Mouse (Mus musculus): ENCODE data around the gene Olfr944. TPM values are rescaled to one million over a fixed set of nuclear protein-coding genes. Genes with fewer than 3 reads are reported as not detected.

Olfr944 gene
- not detected in 2 replicates for polyA plus RNA-seq (2012; rRNA removed)

DNA sequence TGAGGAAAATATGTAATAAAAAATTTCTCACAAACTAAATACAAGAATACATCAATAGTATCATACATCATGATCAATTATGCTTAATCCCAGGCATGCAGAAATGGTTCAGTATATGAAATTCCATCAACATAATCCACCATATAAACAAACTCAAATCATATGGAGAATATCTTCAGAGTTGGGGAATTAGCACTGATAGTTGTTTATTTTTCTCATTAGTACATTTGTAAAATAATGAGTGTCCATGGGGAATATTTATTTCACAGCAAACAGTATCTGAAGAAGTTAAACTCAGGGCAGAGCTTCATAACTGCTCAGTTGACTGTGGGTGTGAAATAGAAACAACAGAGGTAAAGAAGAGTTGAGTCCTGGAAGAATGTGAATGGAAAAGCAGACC is at the start of gene Olfr944:
Olfr944 (plus strand) TSS at position 301 of the 400 bp plus-strand sequence.

DNA sequence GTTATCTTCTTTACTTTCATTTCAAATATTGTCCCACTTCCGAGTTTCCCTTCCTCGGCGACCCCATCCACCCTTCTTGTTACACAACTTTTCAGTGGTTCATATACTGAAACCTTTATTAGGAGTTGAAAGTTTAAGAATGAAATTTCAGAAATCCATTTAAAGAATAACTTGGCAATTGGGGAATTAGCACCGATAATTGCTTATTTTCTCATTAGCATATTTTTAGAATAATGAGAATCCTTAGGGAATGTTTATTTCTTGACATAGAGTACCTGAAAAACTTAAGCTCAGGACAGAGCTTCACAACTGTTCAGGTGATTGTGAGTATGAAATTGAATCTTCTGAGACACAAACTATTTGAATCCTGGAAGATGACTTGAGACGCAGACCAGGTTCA is 35.7 kb upstream of the Olfr944 start, which contains the start of gene Olfr943:
Olfr943 (plus strand) TSS at position 301 of the 400 bp plus-strand sequence.

DNA sequence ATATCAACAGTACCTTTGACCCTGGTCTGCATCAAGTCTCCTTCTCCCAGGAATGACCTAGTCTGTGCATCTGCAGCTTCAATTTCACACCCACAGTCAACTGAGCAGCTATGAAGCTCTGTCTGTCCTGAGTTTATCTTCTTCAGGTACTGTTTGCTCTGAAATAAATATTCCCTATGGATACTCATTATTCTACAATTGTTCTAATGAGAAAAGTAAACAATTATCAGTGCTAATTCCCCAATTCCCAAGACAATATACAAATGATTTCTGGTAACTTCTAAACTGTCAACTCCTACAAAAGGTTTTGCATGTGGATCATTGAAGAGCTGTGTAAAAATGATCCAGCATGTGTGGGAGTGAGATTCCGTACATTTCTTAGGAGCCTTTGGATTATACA is 48.2 kb downstream of the Olfr944 start, which contains the start of gene Olfr1537:
Olfr1537 (minus strand) TSS at position 101 of the 400 bp plus-strand sequence.

Other genes starting within 250 kb of the Olfr944 start
- not detected in 2 replicates for gene Olfr933, start 229.6 kb upstream of the Olfr944 start, polyA plus RNA-seq (2012; rRNA removed)
- gene Olfr934, start 213.6 kb upstream of the Olfr944 start, polyA plus RNA-seq (2012; rRNA removed) = not detected in 2 replicates
- gene Olfr935, start 202.2 kb upstream of the Olfr944 start, polyA plus RNA-seq (2012; rRNA removed) = not detected in 2 replicates
- not detected in 2 replicates for gene Olfr146, start 178.5 kb upstream of the Olfr944 start, polyA plus RNA-seq (2012; rRNA removed)
- gene Olfr937, start 137.0 kb upstream of the Olfr944 start, polyA plus RNA-seq (2012; rRNA removed) = not detected in 2 replicates
- gene Olfr938, start 123.0 kb upstream of the Olfr944 start, polyA plus RNA-seq (2012; rRNA removed) = not detected in 2 replicates
- gene Olfr27, start 73.8 kb upstream of the Olfr944 start, polyA plus RNA-seq (2012; rRNA removed) = not detected in 2 replicates
- gene Olfr943, start 35.6 kb upstream of the Olfr944 start, polyA plus RNA-seq (2012; rRNA removed) = not detected in 2 replicates
- gene Olfr1537, start 48.1 kb downstream of the Olfr944 start, polyA plus RNA-seq (2012; rRNA removed) = not detected in 2 replicates
- not detected in 2 replicates for gene Olfr945, start 74.9 kb downstream of the Olfr944 start, polyA plus RNA-seq (2012; rRNA removed)
- gene Olfr948, start 124.1 kb downstream of the Olfr944 start, polyA plus RNA-seq (2012; rRNA removed) = not detected in 2 replicates
- not detected in 2 replicates for gene Olfr951, start 185.5 kb downstream of the Olfr944 start, polyA plus RNA-seq (2012; rRNA removed)
- not detected in 2 replicates for gene Olfr952, start 225.2 kb downstream of the Olfr944 start, polyA plus RNA-seq (2012; rRNA removed)

Data from central nervous system, embryonic 14 days (tissue).